Mouse (Mus musculus) forebrain, embryonic 12.5 days (tissue): ENCODE measurements around the gene Gm20388. TPM values are rescaled to one million over a fixed set of nuclear protein-coding genes. Genes with fewer than 3 reads are reported as not detected.

Experiments
- ATAC-seq: fragments of 200-750 bp; cut with Nextera tagmentation; 2 replicates; pipeline ENCODE4 v1.8.0; 2017; ENCODE audit warnings: moderate TSS enrichment; ENCODE audit not compliant: low FRiP score
- H3K27ac ChIP-seq: fragments of 300-500 bp; sonication (generic); 2 replicates; pipeline ENCODE4 v1.5.1; 2016; ENCODE audit warnings: mild to moderate bottlenecking
- H3K27me3 ChIP-seq: fragments of 300-500 bp; sonication (generic); 2 replicates; pipeline ENCODE4 v1.6.1; 2016; ENCODE audit warnings: mild to moderate bottlenecking
- H3K36me3 ChIP-seq: fragments of 300-500 bp; sonication (generic); replicated peaks from 2 replicates; pipeline ENCODE4 v1.6.1; 2016; ENCODE audit warnings: mild to moderate bottlenecking
- H3K4me1 ChIP-seq: fragments of 300-500 bp; sonication (generic); 2 replicates; pipeline ENCODE4 v1.6.1; 2016
- H3K4me2 ChIP-seq: fragments of 300-500 bp; sonication (generic); 2 replicates; pipeline ENCODE4 v1.6.1; 2016; ENCODE audit warnings: mild to moderate bottlenecking, moderate library complexity
- H3K4me3 ChIP-seq: fragments of 300-500 bp; sonication (generic); replicated peaks from 2 replicates; pipeline ENCODE4 v1.5.1; 2016; ENCODE audit warnings: mild to moderate bottlenecking
- H3K9ac ChIP-seq: fragments of 300-500 bp; sonication (generic); 2 replicates; pipeline ENCODE4 v1.6.1; 2016; ENCODE audit warnings: mild to moderate bottlenecking
- H3K9me3 ChIP-seq: fragments of 300-500 bp; sonication (generic); 2 replicates; pipeline ENCODE4 v1.6.1; 2016
- WGBS: fragments of 180-500 bp; shearing (Covaris S2); methylation state at CpG from one replicate; pipeline ENCODE4 v1.1.7; 2016; 5-methylcytosine and 5-hydroxymethylcytosine counted together
- polyA plus RNA-seq: library from polyadenylated mRNA; unstranded; fragments of >200 nt; fragmentation: Nextera tagmentation; extraction: Ambion mirVana; gene quantifications from 2 replicates; pipeline ENCODE4 v1.2.1, GENCODE M21; 2016

Gene Gm20388
- polyA plus RNA-seq, 1 experiment from 2014 or later: not detected

- H3K4me2 ChIP-seq: peak overlapping the region; percentile 93
- under 1% methylated on average over 48 of the region's 48 CpGs for WGBS
- no peaks in the 10 kb centered on the region for H3K36me3 ChIP-seq
- H3K9ac ChIP-seq: peak overlapping the region; percentile 78
- ATAC-seq: peak; percentile 47
- H3K27me3 ChIP-seq: peaks cover 4% of the 10 kb centered on the region; the same call in 1 of the 2 replicates
- H3K4me1 ChIP-seq: peaks cover 17% of the 10 kb centered on the region; the same call in 1 of the 2 replicates
- peak overlapping the region; percentile 84 for H3K4me3 ChIP-seq
- H3K9me3 ChIP-seq: no peaks in the 10 kb centered on the region
- H3K27ac ChIP-seq: peak overlapping the region; percentile 82
Observed at GRCm38 (mm10) chr8:123982291-123982793, 4071.7 kb downstream of the Gm20388 start.

GRCm38 (mm10) chr8:123982826-123983400, 4072.3 kb downstream of the Gm20388 start, which contains the start of gene Abcb10:
TSS of gene Abcb10 (minus strand) at chr8:123983122.
- ATAC-seq: peak; percentile 90
- Histone ChIP-seq H3K4me3 (peak within 1 kb of the TSS; percentile 84), H3K36me3 (no peaks in the 10 kb centered on the region), H3K27me3 (peaks cover 4% of the 10 kb centered on the region; the same call in 1 of the 2 replicates), H3K9me3 (no peaks in the 10 kb centered on the region), H3K9ac (peak within 1 kb of the TSS; percentile 78), H3K4me2 (peak within 1 kb of the TSS; percentile 93), H3K4me1 (peaks cover 17% of the 10 kb centered on the region; the same call in 1 of the 2 replicates), H3K27ac (peak within 1 kb of the TSS; percentile 82)
- under 1% methylated on average over 56 of the region's 56 CpGs for WGBS

GRCm38 (mm10) chr8:123988605-123989038, 4078.0 kb downstream of the Gm20388 start:
- H3K9ac ChIP-seq: no peak overlapping the region
- peaks cover 2% of the 10 kb centered on the region; the same call in 1 of the 2 replicates for H3K36me3 ChIP-seq
- H3K27ac ChIP-seq: no peak overlapping the region
- ATAC-seq: no peak
- H3K4me1 ChIP-seq: no peaks in the 10 kb centered on the region
- H3K27me3 ChIP-seq: no peaks in the 10 kb centered on the region
- WGBS: 84% methylated on average over 6 of the region's 6 CpGs
- no peak overlapping the region for H3K4me3 ChIP-seq
- no peaks in the 10 kb centered on the region for H3K9me3 ChIP-seq
- H3K4me2 ChIP-seq: no peak overlapping the region

- Histone ChIP-seq H3K9me3 (no peaks in the 10 kb centered on the region), H3K4me1 (no peaks in the 10 kb centered on the region), H3K4me3 (no peak overlapping the region), H3K36me3 (peaks cover 7% of the 10 kb centered on the region; the same call in 1 of the 2 replicates), H3K9ac (no peak overlapping the region), H3K27me3 (no peaks in the 10 kb centered on the region), H3K4me2 (no peak overlapping the region), H3K27ac (no peak overlapping the region)
- WGBS: 81% methylated on average over 7 of the region's 7 CpGs
- no peak for ATAC-seq
Observed at GRCm38 (mm10) chr8:123989128-123989527, 4078.5 kb downstream of the Gm20388 start.

- WGBS: 95% methylated on average over 13 of the region's 13 CpGs
- Histone ChIP-seq H3K9me3 (no peaks in the 10 kb centered on the region), H3K36me3 (peaks cover 16% of the 10 kb centered on the region), H3K4me2 (no peak overlapping the region), H3K4me1 (no peaks in the 10 kb centered on the region), H3K9ac (no peak overlapping the region), H3K4me3 (no peak overlapping the region), H3K27ac (no peak overlapping the region), H3K27me3 (no peaks in the 10 kb centered on the region)
- no peak for ATAC-seq
Observed at GRCm38 (mm10) chr8:123990277-123991049, 4079.8 kb downstream of the Gm20388 start.

- Histone ChIP-seq H3K9me3 (no peaks in the 10 kb centered on the region), H3K4me3 (no peak overlapping the region), H3K4me2 (no peak overlapping the region), H3K27ac (no peak overlapping the region), H3K36me3 (peaks cover 33% of the 10 kb centered on the region), H3K9ac (no peak overlapping the region), H3K27me3 (no peaks in the 10 kb centered on the region), H3K4me1 (no peaks in the 10 kb centered on the region)
- 87% methylated on average over 8 of the region's 8 CpGs for WGBS
- no peak for ATAC-seq
Observed at GRCm38 (mm10) chr8:123992587-123992986, 4081.9 kb downstream of the Gm20388 start.

- Histone ChIP-seq H3K4me1 (no peaks in the 10 kb centered on the region), H3K9me3 (no peaks in the 10 kb centered on the region), H3K36me3 (peaks cover 38% of the 10 kb centered on the region), H3K4me2 (no peak overlapping the region), H3K9ac (no peak overlapping the region), H3K4me3 (no peak overlapping the region), H3K27ac (no peak overlapping the region), H3K27me3 (no peaks in the 10 kb centered on the region)
- no peak for ATAC-seq
- 94% methylated on average over 5 of the region's 5 CpGs for WGBS
Observed at GRCm38 (mm10) chr8:123993597-123993996, 4083.0 kb downstream of the Gm20388 start.

- no peak overlapping the region for H3K27ac ChIP-seq
- H3K4me2 ChIP-seq: no peak overlapping the region
- no peak overlapping the region for H3K9ac ChIP-seq
- H3K36me3 ChIP-seq: peaks cover 38% of the 10 kb centered on the region
- H3K4me3 ChIP-seq: no peak overlapping the region
- H3K27me3 ChIP-seq: no peaks in the 10 kb centered on the region
- H3K4me1 ChIP-seq: no peaks in the 10 kb centered on the region
- no peak for ATAC-seq
- WGBS: 88% methylated on average over 3 of the region's 3 CpGs
- H3K9me3 ChIP-seq: no peaks in the 10 kb centered on the region
Observed at GRCm38 (mm10) chr8:123993997-123994396, 4083.4 kb downstream of the Gm20388 start.

- no peak for ATAC-seq
- H3K9me3 ChIP-seq: no peaks in the 10 kb centered on the region
Observed at GRCm38 (mm10) chr8:123999568-123999967, 4088.9 kb downstream of the Gm20388 start.

GRCm38 (mm10) chr8:124002546-124003108, 4092.0 kb downstream of the Gm20388 start:
- WGBS: 95% methylated on average over 10 of the region's 10 CpGs
- peaks cover 86% of the 10 kb centered on the region for H3K36me3 ChIP-seq
- no peaks in the 10 kb centered on the region for H3K4me1 ChIP-seq
- H3K9ac ChIP-seq: no peak overlapping the region
- H3K4me2 ChIP-seq: no peak overlapping the region
- no peaks in the 10 kb centered on the region for H3K9me3 ChIP-seq
- H3K4me3 ChIP-seq: no peak overlapping the region
- no peak for ATAC-seq
- no peak overlapping the region for H3K27ac ChIP-seq
- no peaks in the 10 kb centered on the region for H3K27me3 ChIP-seq

More at GRCm38 (mm10) chr8:123999568-123999967, 4088.9 kb downstream of the Gm20388 start:
- H3K4me1 ChIP-seq: no peaks in the 10 kb centered on the region
- no peak overlapping the region for H3K4me3 ChIP-seq
- WGBS: 100% methylated on average over 2 of the region's 2 CpGs
- no peak overlapping the region for H3K27ac ChIP-seq
- no peak overlapping the region for H3K4me2 ChIP-seq
- peaks cover 78% of the 10 kb centered on the region for H3K36me3 ChIP-seq
- H3K27me3 ChIP-seq: no peaks in the 10 kb centered on the region
- no peak overlapping the region for H3K9ac ChIP-seq

GRCm38 (mm10) chr8:124007829-124008228, 4097.2 kb downstream of the Gm20388 start:
- Histone ChIP-seq H3K27me3 (no peaks in the 10 kb centered on the region), H3K36me3 (peaks cover 67% of the 10 kb centered on the region), H3K4me3 (no peak overlapping the region), H3K9ac (no peak overlapping the region), H3K27ac (no peak overlapping the region), H3K4me1 (no peaks in the 10 kb centered on the region), H3K9me3 (no peaks in the 10 kb centered on the region), H3K4me2 (no peak overlapping the region)
- ATAC-seq: no peak
- 95% methylated on average over 6 of the region's 6 CpGs for WGBS

GRCm38 (mm10) chr8:124011580-124011979, 4100.9 kb downstream of the Gm20388 start:
- Histone ChIP-seq H3K36me3 (peaks cover 30% of the 10 kb centered on the region), H3K9ac (no peak overlapping the region), H3K27ac (no peak overlapping the region), H3K9me3 (no peaks in the 10 kb centered on the region), H3K4me2 (no peak overlapping the region), H3K4me1 (no peaks in the 10 kb centered on the region), H3K27me3 (no peaks in the 10 kb centered on the region), H3K4me3 (no peak overlapping the region)
- ATAC-seq: no peak
- WGBS: 92% methylated on average over 3 of the region's 3 CpGs
